Mouse (Mus musculus): ENCODE results near the gene Fam129a.

Fam129a gene

DNA sequence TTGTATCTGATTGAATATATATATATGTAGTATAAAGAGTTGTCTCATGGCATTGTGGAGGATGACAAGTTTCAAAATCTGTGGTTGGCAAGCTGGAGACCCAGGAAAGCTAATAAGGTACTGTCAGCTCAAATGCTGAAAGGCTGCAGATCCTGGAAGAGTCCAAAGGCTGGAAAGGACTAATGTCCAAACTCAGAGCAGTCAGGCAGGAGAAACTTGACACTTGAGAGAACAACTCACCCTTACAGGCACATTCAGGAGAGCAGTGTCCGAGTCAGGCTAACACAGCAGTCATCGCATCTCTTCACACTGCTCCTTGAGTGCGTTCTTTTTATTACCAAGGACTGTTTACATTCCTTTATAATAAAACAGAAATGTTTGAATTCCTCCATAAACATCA, 56.2 kb downstream of the Fam129a start:
- DNase-seq: no peak

DNA sequence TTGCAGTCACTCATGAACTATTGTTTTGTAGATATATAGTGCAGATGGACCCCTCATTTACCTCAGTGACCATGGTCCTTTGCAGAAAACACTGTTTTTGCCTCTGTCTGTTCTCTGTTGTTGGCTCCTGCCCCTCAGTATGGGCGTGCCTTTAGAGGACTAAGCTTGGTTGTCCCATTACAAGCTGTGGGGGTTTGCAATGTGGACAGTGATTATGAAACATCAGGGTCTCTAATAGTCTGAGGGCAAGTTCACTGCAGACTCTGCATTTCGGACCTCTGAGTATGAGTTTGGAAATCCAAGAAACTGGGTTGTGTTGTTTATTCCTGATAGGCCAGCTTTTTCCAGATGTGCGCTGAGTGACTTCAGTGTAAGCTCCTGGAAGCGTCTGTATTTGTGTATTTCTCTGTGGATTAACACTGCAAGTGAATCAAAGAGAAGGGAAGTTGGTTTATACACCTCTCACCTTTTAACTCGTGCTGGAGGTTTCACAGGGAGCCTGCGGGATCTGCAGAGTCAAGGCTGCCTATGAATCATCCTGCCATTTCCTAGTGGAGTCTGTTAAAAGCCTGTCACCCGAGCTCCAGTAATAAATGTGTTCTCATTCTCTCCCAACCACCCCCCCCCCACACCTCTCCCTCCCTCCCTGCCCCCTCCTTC, 58.7 kb downstream of the Fam129a start:
- no peak for DNase-seq

DNA sequence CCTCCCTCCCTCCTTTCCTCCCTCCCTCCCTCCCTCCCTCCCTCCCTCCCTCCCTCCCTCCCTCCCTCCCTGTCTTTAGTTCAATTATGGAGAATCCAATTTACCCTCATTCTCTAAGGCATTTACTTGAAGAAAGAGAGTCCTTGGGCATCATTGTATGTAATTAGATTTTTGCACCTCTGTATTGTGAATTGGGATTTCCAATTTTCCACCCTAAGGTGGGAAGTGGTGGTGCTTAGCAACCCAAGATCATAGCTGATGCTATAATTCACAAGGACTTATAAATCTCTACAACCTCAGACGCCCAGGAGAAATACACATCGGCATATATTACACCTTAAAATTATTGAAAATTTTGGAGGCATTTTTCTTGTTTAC, 59.3 kb downstream of the Fam129a start:
- DNase-seq: no peak

DNA sequence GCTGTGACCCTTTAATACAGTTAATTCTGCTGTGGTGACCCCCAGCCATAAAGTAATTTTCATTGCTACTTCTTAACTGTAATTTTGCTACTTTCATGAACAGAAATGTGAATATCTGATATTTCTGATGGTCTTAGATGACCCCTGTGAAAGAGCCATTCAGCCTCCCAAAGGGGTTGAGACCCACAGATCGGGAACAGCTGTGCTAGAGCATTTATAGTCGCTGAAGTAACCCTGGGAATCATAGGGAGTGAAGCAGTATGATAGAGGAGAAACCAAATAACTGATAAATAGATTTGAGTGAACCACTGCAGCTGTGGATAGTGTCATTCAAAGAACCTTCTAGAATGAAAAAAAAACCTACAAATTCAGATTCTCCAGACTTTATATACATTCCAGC, 60.1 kb downstream of the Fam129a start:
- DNase-seq: no peak

DNA sequence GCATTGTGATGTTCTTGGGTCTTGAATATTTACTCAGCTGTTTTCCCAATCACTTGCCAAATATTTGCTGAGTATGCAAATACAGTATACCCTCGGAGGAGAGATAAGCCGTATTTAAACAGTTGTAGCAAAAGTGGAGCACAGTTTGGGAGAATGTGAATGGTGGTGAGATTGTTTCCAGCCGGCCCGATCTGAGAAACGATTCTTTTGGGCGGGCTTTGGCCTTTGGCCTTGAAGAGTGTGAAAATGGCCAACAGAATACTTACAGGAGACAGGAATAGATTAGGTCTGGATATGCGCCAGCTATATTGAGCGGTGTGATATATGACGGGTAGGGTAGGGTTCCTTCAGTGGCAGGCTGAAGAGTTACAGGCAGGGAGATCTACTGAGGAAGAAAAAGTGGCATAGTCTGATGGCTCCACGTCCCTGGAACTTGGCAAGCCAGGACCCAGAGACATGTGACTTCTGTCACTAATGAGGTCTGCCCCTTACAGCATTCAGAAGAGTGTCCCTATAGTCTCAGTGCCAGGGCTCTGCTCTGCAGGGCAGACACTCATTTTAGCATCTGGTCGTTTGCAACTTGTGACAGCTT, 60.8 kb downstream of the Fam129a start:
- DNase-seq: no peak

DNA sequence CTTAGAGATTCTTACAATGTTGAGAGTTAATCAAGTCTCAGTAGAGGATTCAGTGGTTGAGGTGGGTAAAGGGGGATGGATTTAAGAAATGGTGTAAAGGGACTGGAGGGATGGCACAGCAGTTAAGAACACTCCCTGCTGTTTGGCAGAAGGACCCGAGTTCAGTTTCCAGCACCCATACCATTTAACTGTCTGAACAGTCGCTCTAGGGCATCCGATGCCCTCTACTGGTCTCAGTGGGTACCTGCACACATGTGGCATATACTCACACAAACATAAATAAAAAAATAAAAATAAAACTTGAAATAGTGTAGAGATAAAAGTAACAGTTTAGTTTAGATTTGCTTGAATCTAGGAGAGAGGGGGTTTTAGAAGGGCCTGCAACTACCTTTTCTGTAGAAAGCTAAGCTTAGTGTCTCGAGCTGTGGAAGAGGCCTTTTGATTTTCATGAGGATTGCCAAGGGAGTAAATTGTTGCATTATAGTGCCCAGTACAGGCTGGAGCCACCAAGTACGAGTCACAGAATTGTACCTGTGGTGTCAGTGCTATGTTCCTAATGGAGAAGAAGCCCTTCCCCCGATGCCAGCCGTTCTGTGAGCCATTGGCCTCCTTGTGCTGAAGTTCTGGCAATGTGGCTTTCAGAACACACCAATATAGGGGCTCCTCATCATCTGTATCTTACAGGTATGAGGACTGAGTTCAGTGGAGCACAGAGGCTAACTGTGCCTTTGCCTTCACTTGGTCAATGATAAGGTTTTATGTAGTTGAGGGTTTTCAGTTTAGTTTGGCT, 61.8 kb downstream of the Fam129a start:
- DNase-seq: no peak

DNA sequence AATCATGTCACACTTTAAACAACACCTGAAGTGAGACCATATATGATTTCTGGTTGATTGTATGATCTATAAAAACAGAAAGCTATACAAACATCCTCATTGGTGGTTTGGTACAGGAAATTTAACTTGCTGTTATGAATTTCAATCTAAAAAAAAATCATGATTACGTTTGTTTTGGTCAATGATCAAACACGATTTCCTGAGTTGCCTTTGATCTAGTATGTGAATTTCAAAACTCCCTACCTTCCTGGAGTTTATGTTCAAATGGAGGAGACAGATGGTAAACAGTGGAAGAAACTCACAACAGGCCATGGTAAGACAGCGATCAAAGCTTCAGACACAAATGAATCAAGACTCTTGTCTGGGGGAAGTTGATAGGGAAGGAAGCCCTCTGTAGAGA, 65.7 kb downstream of the Fam129a start:
- DNase-seq: no peak

DNA sequence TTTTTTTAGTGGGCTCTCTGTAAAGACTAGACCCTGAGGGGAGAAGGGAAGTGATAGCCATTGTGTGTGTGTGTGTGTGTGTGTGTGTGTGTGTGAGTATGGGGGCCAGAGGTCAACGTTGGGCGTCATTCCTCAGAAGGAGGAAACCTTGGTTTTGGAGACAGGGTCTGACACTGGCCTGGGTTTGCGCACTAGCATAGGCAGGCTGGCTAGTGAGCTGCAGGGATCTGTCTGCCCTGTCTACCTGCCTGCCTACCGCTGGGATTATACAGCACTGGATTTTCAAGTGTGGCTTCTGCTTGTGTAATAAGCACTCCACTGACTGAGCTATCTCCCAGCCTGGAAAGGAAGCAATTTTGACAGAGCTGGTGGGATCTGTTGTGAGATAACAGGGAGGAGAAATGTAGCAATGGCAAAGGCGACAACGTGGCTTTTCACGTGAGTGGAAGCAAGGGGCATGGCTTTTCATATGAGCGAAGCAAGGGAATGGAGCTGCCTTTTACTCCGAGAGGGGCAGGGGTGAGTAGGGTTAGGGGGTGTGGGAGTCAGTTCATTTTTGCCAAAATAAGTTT, 66.5 kb downstream of the Fam129a start:
- DNase-seq: no peak

DNA sequence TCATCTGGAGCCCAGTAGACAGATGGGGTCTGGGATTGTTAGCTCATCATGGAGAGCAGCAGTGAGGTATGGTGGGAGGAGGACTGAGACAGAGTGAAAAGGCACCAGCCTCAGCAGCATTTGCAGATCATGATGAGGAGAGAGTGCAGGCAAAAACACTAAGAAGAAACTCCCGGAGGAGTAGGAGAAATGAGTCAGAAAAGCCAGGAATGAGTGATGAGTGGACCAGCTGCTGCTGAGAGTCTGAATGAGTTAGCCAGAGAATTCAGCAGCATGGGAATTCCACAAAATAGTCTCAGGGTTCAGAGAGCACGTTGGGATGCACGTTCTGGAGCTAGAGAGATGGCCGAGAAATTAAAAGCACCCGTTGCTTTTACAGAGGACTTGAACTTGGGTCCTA, 67.4 kb downstream of the Fam129a start:
- no peak for DNase-seq

DNA sequence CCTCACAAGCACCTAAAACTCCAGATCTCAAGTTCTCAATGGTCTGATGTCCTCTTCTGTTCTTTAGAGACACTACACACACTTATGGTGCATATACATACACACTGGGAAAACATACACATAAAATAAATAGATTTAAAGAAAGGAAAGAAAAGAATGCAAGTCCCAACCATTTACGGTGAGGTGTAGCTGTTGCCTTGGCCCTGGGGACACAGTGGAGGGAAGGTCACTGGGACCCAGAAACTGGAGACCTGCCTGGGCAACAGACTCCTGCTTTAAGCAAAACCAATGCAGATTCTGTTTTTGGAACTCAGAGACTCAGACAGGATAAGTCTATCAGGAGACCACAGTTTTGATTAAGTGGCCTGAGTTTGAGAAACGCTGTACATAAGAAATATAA, 67.8 kb downstream of the Fam129a start:
- DNase-seq: no peak

DNA sequence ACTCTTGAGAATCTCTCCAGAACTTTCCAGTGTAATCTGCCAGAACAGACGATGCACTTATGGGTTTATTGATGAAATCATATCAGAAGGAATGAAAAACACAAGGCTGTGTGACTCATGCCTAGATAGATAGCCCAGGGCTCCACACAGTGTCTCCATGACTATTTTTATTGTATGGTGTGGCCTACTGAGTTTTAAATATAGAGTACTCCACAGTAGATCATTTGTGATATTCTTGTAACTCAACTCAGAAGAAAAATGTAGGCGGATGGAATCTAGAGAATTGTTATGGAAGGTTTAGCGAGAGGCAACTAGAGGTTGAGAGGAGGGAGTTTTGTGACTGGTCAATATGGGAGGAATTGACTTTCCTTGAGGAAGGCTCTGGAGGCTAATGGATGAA, 75.4 kb downstream of the Fam129a start:
- DNase-seq: no peak

DNA sequence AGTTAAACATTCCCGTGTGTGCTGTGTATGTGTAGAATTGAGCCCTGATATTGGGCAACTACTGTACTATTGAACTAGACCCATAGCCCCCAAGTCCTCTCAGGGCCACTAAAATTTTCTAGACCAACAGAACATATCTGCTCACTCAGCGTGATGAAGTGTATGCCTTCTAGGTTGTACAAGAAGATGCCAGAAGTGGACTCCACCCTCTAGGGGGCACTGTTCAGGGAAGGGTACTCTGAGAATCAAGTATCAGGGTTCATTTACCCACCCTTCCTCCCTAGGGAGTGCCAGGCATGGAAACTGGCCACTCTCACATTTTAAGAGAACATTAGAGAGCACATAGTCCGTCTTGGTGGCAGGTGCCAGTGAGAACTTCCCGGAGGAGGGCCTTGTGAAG, 77.1 kb downstream of the Fam129a start:
- no peak for DNase-seq

DNA sequence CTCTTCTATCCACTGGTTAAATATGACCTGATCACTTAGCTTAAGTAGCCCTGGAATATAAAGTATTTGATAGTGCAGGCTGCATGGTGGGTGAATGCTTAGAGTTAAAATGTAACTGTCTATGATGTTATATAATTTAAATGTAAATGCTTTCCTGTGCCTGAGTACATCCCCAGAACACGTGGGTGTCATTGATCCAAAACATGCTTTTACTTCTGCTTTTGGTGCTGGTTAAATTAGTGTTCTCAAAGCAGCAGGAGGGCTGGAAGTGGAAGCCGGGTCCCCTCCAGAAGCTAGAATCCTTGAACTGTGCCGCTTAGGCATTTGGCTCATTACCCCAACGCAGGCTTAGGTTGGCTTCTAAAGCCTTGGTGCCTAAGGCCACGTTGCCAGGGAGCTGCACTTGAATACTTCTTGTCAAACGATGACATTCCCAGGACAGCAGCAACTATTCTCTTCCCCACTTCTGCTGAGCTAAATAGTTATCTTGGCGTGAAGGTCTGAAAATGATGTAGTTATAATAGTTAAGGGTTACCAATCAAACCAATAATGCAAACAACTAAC, 86.1 kb downstream of the Fam129a start:
- no peak for DNase-seq

DNA sequence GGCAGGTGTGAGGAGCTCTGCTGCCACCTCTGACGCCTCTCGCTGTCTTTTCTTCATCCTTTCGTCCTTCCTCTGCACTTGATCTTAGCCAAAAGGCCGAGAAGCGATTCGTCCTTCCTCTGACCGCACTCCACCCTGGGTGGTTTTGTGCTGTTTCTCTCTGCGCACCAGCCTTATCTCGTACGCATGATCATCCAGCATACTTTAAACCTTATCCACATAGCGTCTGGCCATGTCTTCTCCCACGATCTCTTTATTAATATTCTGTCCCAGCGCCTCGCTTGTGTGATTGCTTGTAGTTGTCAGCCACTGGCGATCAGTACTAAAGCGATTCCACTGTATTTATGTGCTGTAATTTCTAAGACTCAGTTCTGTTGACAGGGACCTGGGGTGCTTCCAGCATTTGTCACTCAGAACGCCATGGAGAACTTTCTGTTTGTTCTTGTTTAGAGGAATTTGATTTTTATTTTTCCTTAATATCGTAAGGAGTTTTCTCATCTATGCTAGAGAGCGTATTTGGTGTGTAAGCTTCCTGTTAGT, 87.4 kb downstream of the Fam129a start:
- no peak for DNase-seq

DNA sequence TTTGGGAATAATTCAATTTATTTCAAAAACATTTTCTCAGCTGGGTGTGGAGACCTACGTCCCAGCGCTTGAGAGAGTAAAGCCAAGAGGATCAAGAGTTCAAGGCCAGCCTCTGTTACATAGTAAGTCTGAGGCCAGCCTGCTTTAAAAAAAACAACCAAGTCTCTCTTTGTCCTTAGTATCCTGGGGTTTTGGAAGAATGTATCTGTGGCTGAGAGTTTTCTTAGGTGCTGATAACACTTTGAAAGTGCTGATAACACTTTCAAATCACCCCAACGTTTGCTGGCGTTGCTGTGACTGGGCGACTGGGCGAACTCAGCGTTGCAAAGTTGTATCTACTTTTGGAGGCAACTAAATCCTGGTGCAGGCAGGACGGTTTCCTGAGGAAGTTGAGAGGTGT, 88.7 kb downstream of the Fam129a start:
- no peak for DNase-seq

DNA sequence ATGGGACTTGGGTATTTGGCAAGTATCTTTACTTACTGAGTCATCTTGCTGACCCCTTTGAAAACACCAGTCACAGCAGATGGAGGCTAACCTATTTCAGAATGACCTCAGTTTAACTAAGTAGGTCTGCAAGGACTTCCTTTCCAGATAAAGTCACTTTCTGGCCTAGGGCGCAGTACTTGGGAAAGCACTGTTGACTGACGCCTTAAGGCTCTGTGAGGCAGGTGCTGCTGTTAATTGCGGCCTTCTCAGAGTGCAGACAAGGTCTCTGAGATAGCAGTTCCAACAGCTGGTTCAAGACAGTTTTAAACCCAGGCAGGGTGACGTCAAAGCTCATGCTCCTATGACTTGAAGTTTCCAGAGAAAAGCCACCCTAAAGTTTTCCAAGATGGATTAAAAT, 89.3 kb downstream of the Fam129a start:
- DNase-seq: no peak

DNA sequence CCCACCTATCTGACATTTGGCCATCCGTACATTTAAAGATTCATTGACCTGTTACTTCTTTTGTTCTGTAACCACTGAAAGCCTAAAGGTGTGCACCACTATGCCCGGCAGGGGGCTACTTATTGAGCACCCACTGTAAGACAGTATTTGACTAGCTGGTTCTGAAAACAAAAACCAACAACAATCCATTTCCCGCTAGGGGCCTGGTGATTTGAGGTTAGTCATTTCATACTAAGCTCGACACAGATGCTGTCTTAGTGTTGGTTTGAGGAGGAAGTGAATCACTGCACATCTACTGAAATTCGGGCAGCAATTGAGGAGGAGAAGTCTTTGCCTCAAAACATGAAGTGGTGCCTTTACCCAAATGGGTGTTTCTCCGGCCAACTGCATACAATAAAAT, 89.9 kb downstream of the Fam129a start:
- no peak for DNase-seq

DNA sequence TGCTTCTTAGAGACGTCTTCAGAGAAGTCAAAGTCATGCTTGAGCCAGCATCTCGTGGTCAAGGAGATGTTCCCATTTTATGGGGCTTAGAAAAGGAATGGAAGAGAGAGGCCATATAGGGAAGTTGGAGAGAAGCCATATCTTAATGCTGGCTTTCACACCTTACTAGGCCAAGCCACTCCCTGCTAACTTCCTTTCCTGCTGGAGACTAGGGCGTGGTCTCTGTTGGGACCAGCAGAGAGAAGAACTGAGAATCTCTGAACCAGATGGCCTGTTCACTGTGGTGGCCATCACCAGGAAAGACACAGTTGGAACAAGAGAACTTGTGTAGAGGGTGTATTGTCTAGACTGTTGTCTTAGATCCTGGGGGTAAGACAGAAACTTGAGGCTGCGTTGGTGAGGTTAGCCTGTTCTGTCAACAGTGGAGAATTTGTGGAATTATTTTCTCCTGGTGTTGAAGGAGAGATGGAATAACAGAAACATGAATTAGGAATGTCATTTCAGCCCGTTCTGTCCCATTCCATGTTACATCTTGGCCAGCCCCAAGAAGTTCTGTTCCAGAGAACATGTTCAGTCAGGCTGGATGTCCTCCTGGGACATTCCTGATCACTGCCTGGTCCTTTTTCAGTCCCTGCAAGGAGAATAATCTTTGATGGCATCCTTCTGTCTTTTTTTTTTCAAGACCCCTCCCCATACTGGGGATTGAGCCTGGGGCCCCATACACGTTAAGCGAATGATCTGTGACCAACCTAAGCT, 90.9 kb downstream of the Fam129a start:
- no peak for DNase-seq

DNA sequence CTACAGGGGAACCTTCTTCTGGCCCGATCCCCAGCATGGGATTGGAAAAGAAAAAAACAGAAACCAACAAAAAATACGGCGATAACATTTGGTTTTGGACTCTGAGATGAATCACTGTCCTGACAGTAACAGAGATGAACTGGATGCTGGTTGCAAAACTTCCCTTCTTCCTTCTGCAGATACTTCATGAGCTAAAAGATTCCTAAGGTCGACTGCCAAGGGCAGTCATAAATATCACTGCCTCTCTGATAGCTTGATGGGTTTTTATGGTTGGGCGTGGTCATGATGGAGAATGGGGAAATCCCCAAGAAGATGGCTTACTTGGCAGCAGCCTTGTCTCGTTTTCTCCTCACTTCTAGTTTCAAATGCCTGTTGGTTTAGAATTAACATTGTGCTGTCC, 92.0 kb downstream of the Fam129a start:
- no peak for DNase-seq

DNA sequence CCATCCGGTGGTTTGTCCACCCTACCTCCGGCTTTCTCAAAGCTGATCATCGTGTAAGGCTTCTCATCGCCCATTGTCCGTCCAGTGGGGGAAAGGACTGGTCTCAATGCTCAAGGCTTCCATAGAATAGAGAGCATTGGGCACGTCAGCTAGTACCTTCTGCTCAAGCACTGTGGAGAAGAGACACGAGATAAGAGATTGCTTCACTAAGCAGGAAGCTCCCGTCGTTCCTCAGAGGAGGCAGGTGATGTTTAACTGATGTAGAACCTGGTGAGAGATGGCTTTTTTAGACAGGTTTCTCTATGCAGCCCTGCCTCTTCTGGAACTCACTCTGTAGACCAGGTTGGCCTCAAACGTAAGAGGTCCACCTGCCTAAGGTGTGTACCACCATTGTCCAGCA, 93.4 kb downstream of the Fam129a start:
- no peak for DNase-seq

DNA sequence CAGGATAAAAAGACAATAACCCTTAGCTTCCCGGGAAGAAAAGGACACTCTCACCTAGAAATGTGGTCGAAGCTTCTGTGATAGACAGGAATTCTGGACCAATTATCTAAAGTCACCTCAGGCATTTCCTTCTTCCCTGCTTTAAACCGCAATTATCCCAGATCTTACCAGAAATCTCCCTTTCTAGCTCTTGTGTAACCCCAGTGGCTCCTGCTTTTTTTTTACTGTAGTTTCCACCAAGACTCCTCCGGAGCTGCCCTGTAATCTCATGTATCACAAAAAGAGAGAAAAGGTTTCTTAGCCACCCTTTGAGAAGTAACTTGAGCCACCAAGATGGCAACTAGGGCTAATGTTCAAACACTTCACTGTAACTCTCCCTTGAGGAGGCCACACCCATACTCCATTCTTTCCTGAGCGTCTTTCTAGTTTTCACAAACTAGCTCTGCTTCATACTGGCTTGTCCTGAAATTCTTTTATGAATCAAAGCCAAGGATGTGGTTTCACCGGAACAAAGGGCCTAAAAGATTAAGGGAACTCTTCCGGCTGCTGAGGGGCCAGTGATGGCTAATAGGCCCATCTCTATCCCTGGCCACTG, 93.9 kb downstream of the Fam129a start:
- peak in 1 of 2 experiments; percentile 42 for DNase-seq

All from lung, adult 18-20 months (tissue).